Comparison of ENCODE assay signal across 9 mouse cellular contexts in genomic region chr2:152933048-152933447, GRCm38 (mm10). TPM values are rescaled to one million over a fixed set of nuclear protein-coding genes. Genes with fewer than 3 reads are reported as not detected.
DNase-seq lines count a peak whose midpoint lies in the region; ATAC-seq and TF ChIP-seq lines count a peak whose summit lies in the region.
"Had no signal": no experiment of that assay in that cellular context is flagged by ENCODE, and none has a peak within 500 bp of the region (broad histone marks: within the 10 kb centered on the region; RNA-seq: fewer than 3 reads in every experiment).

Gene Foxs1, minus strand, starts transcription at chr2:152933208.

- peak within 1 kb of the TSS; percentile 8; the same call in 1 of the 2 replicates for H3K27ac ChIP-seq in hindbrain, postnatal 0 days
- H3K27ac ChIP-seq in hindbrain, embryonic 14.5 days: no peak within 1 kb of the TSS

- no peaks in the 10 kb centered on the region for H3K36me3 ChIP-seq in hindbrain, postnatal 0 days (ENCODE audit: insufficient read depth, low read length)
- no peaks in the 10 kb centered on the region for H3K36me3 ChIP-seq in hindbrain, embryonic 14.5 days (replicated peaks; ENCODE audit: control insufficient read depth, insufficient read depth)

- H3K4me3 ChIP-seq in hindbrain, postnatal 0 days (ENCODE audit: low read length): no peak within 1 kb of the TSS
- H3K4me3 ChIP-seq in hindbrain, embryonic 14.5 days (replicated peaks; ENCODE audit: low read length): no peak within 1 kb of the TSS

- intact Hi-C loops in heart, postnatal 25 days (cut with DNase I): loop anchor here (2.0 kb wide), 1 partner anchor 18 kb away; no protein-coding TSS in a partner anchor

- H3K4me1 ChIP-seq in hindbrain, postnatal 0 days (ENCODE audit: insufficient read depth, low read length): no peaks in the 10 kb centered on the region
- H3K4me1 ChIP-seq in hindbrain, embryonic 14.5 days (replicated peaks; ENCODE audit: control insufficient read depth, insufficient read depth, low read length): no peaks in the 10 kb centered on the region

- ATAC-seq in hindbrain, postnatal 0 days: peak; percentile 50; the same call in 1 of the 2 replicates
- no peak for ATAC-seq in hindbrain, embryonic 14.5 days (ENCODE audit: low FRiP score)

- H3K4me2 ChIP-seq in hindbrain, postnatal 0 days (ENCODE audit: low read depth, low read length): no peak within 1 kb of the TSS
- no peak within 1 kb of the TSS for H3K4me2 ChIP-seq in hindbrain, embryonic 14.5 days (replicated peaks)

- no peak for TF ChIP-seq CTCF in hindbrain, postnatal 0 days (IDR thresholded peaks at IDR 0.05; ENCODE audit: low read depth)
- no peak for TF ChIP-seq CTCF in brain, embryonic 14.5 days (IDR thresholded peaks at IDR 0.05; ENCODE audit: borderline replicate concordance, extremely low read depth, insufficient read depth, insufficient read length)

- H3K9ac ChIP-seq in hindbrain, postnatal 0 days (replicated peaks; ENCODE audit: low read length): no peak within 1 kb of the TSS; the same call in 1 of the 2 replicates
- H3K9ac ChIP-seq in hindbrain, embryonic 14.5 days: no peak within 1 kb of the TSS

- no peaks in the 10 kb centered on the region for H3K9me3 ChIP-seq in hindbrain, postnatal 0 days (ENCODE audit: low read length)
- no peaks in the 10 kb centered on the region for H3K9me3 ChIP-seq in hindbrain, embryonic 14.5 days (ENCODE audit: control insufficient read depth, low read length)

- TF ChIP-seq POLR2A in brain, embryonic 14.5 days (IDR thresholded peaks at IDR 0.05; ENCODE audit: borderline replicate concordance, extremely low read depth, insufficient read depth, insufficient read length, poor library complexity, severe bottlenecking): no peak

- H3K27me3 ChIP-seq in hindbrain, postnatal 0 days (ENCODE audit: insufficient read depth, low read length): no peaks in the 10 kb centered on the region
- no peaks in the 10 kb centered on the region for H3K27me3 ChIP-seq in hindbrain, embryonic 14.5 days (ENCODE audit: control insufficient read depth, insufficient read depth, low read length)

- 32% methylated on average over 9 of the region's 9 CpGs for WGBS in hindbrain, postnatal 0 days
- 27% methylated on average over 9 of the region's 9 CpGs for WGBS in hindbrain, embryonic 14.5 days

- no peak for DNase-seq in hindbrain, postnatal 0 days (ENCODE audit: low spot score)
- no peak for DNase-seq in hindbrain, embryonic 14.5 days (ENCODE audit: low spot score)
- DNase-seq in brain, embryonic 14.5 days (ENCODE audit: low read depth): peak; percentile 30
- peak; percentile 60 for DNase-seq in heart, postnatal 25 days (ENCODE audit: low spot score)
- DNase-seq in lung, postnatal 10 days: peak; percentile 77
- no peak for DNase-seq in right cerebral cortex, postnatal 14 days
- no peak for DNase-seq in cerebellum, postnatal 25 days
- DNase-seq in thymus, postnatal 36 days: no peak

RNA-seq across cellular contexts. Expression of gene Foxs1, which starts in this region (rescaled TPM):
- total RNA-seq in hindbrain, postnatal 0 days (2014; rRNA removed): 2.5 and 5.0 TPM in 2 replicates
- 2.8 TPM in 2 replicates for polyA plus RNA-seq in hindbrain, postnatal 0 days (2015; fragmentation: Nextera tagmentation; extraction: Ambion mirVana)
- polyA plus RNA-seq in hindbrain, embryonic 14.5 days (2014; fragmentation: Nextera tagmentation; extraction: Ambion mirVana): 3.5 and 4.9 TPM in 2 replicates
- 4.6 and 5.4 TPM in 2 replicates for polyA plus RNA-seq in brain, embryonic 14.5 days (2012; rRNA removed)
- total RNA-seq in heart, postnatal 25 days (2021): 1 to 10 TPM; 3.7 TPM
- total RNA-seq: MEL had no signal

Comparison
In these comparisons a context has a peak if more than half of its experiments do, and no peak if none do; other contexts are left out.
1. DNase-seq: peak in brain, embryonic 14.5 days (single experiment), heart, postnatal 25 days (single experiment) and lung, postnatal 10 days (single experiment); none in hindbrain, postnatal 0 days (single experiment), hindbrain, embryonic 14.5 days (single experiment), right cerebral cortex, postnatal 14 days (single experiment), cerebellum, postnatal 25 days (0 of 2) and thymus, postnatal 36 days (0 of 2).